Mouse (Mus musculus): Measurements from ENCODE around the gene Prkn.

Gene Prkn

GRCm38 (mm10) chr17:11845506-11845905, 1005.3 kb downstream of the Prkn start:
- no peak for DNase-seq (ENCODE audit: low spot score)

GRCm38 (mm10) chr17:11854571-11854970, 1014.4 kb downstream of the Prkn start:
- no peak for DNase-seq (ENCODE audit: low spot score)

GRCm38 (mm10) chr17:11858772-11859405, 1018.7 kb downstream of the Prkn start:
- DNase-seq (ENCODE audit: low spot score), result no peak

DNA sequence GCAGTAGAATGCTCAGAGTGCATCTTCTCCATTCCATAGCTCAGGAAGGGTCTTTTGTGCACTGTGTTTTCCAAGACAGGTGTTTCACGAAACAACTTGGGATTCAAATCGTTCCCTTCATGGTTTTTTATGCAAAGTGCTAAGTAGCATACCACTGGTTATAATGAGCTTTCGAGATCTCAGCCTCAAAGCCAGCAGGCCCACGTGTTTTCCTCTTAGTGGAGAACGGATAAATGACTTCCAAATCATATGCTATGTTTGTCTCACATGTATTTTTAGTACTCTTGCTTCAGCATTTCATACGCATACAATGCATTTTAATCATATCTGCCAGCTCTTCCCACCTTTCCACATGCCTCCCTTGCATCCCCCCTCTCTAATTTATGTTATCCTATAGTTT, 1021.0 kb downstream of the Prkn start:
- DNase-seq (ENCODE audit: low spot score), result no peak

- no peak for DNase-seq (ENCODE audit: low spot score)
Observed at GRCm38 (mm10) chr17:11862360-11862759, 1022.2 kb downstream of the Prkn start.

DNA sequence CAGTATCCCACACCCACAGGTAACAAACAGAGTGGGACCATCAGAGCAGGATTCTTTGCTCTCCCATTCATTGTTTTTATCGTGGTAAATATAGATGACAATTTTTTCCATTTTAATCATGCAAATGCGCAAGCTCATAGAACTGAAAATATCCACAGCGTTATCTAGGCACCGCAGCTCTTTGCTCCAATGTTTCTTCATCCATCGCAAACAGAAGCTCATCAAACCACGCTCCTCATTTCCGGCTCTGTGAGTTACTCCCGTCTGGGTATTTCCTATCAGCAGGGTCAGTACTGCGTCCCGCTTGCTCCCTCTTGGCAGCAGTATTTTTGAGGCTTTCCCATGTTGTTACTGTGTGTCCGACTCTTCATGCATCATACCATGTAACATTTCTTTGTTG, 1022.8 kb downstream of the Prkn start:
- no peak for DNase-seq (ENCODE audit: low spot score)

DNA sequence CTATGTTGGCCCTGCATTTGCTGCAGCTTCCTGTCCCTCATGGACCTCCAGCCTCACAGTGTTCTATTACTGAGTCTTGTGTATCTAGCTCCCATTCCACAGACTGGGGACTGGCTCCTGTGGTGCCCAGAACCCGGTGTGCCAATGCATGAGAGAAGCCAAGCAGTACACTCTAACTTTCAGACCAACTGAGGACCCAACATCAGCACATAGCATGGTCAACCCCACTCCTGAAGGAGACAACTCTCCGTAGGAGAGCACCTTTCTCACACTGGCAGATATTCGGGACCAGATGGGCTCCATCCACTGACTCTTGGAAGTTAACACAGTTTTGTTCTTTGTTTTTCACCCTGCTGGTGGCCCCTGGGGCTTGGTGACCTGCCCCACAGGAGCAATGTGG, 1026.0 kb downstream of the Prkn start:
- no peak for DNase-seq (ENCODE audit: low spot score)

- no peak for DNase-seq (ENCODE audit: low spot score)
Observed at GRCm38 (mm10) chr17:11867334-11868095, 1027.3 kb downstream of the Prkn start.

DNA sequence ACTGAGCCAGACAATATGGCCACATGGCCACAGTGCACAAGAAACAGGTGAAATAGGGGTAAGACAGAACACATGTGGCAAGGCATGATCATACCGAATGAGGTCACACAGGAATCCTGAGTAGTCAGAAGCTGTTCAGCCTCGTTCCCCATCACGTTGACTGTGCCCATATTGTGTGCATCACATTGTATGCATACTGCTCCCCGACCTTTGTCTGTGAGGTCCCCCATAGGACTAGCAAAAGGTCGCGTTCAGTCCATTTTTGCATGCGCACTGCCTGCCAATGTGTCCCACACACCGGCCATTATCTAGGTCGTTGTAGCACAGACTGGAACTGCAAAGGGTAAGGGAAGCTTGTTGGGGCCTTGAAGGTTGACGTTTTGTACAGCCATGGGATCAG, 1030.4 kb downstream of the Prkn start:
- DNase-seq (ENCODE audit: low spot score), result no peak

DNA sequence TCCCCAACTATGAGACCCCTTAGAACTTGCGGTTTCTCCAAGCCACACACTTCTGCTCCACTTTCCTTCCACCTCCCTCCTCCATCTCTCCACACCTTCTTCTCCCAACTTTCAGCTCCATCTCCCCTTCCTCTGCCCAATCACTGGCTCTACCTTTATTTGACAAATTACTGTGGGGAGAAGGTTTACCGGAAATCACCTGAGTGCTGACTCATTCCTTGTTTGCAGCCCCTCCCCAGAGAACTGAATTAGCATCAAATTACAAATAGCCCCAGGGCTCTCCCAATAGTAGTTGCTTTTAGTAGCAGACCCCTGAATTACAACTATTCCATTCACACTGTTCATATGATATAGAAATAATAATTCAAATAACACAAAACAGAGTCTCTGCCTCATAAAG, 1036.1 kb downstream of the Prkn start:
- no peak for DNase-seq (ENCODE audit: low spot score)

GRCm38 (mm10) chr17:11881110-11881820, 1041.1 kb downstream of the Prkn start:
- DNase-seq (ENCODE audit: low spot score), result no peak

DNA sequence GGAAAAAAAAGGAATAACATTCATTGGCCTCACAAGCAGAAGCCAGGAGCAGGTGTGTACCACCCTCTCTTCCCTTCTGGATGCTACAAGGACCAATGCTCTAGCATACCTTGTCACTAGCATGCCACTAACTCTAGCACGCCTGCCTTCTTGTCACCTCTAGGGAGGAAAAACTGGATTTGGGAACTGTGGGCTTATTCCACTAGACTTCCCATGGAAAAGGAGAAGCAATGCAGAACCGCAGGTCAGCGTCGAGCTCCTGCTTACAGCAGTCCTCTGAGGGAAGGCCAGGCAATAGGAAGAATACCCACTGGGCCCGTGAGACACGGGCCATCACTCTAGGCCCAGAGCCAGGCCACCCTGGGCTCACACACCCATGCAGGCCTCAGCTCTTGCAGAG, 1045.4 kb downstream of the Prkn start:
- no peak for DNase-seq (ENCODE audit: low spot score)

- DNase-seq (ENCODE audit: low spot score), result no peak
Observed at GRCm38 (mm10) chr17:11886963-11887362, 1046.8 kb downstream of the Prkn start.

GRCm38 (mm10) chr17:11887591-11888205, 1047.5 kb downstream of the Prkn start:
- DNase-seq (ENCODE audit: low spot score), result no peak

- DNase-seq (ENCODE audit: low spot score), result no peak
Observed at GRCm38 (mm10) chr17:11888806-11889205, 1048.6 kb downstream of the Prkn start.

GRCm38 (mm10) chr17:11900300-11900699, 1060.1 kb downstream of the Prkn start:
- no peak for DNase-seq (ENCODE audit: low spot score)

GRCm38 (mm10) chr17:11901731-11902130, 1061.5 kb downstream of the Prkn start:
- DNase-seq (ENCODE audit: low spot score), result no peak

DNA sequence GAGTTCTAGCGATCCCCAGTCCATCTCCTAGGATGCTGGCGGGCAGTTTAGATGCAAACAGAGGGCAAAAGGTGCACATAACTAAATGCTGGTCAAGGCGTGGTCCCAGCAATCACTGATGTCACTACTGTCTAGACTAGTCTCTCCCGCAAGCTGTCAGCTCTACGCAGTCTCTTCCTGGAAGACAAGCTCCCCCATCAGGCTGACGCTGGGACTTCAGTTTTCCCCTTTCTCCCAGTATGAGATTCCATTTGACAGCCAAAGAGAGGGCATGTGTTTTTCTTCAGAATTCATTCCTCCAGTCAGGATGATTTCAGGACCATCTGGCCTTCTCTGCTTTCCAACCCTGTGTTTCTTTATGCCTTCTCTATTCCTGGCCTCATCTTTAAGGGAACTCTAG, 1062.8 kb downstream of the Prkn start:
- DNase-seq (ENCODE audit: low spot score), result no peak

GRCm38 (mm10) chr17:11910668-11911398, 1070.6 kb downstream of the Prkn start:
- no peak for DNase-seq (ENCODE audit: low spot score)

DNA sequence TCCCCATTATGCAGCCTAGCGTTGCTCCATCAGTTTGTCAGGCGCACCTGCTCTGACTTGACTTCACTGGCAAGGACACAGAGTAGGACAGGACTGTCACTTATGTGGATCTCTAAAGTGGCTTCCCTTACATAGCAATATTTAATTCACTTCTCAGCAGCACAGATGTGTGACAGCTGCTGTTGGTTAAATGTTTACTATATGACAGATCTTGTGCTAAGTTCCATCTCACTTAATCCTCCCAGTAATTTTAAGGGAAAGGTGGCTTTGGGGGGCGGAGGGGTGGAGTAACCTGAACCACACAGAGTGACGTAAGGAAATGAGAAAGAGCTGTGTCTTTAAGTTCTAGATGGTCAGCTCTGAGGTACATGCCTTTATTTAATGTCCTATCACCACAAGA, 1072.0 kb downstream of the Prkn start:
- DNase-seq (ENCODE audit: low spot score), result no peak

DNA sequence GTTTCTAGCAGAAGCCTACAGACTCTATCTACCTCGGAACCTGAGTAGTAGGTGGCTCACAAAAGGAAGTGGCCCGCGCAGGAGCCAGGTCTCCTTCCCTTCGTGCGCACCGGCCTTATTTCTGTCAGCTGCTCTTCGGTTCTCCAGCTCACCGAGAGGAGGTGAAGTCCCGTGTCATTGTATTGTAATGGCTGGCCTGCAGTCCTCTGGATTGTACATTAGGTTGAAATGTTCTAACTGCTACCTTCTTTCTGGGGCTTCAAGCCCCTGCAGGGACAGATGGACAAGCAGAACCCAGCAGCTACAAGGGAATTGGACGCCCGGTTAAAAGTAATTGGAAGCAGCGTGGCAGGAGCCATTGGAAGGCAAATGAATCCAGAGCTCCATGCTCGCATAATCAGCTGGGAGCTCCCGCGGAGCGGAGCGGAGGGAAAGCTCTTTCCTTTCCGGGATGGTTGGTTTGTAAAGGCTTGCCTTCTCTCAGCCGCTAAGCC, 1072.7 kb downstream of the Prkn start:
- DNase-seq (ENCODE audit: low spot score), result no peak

DNA sequence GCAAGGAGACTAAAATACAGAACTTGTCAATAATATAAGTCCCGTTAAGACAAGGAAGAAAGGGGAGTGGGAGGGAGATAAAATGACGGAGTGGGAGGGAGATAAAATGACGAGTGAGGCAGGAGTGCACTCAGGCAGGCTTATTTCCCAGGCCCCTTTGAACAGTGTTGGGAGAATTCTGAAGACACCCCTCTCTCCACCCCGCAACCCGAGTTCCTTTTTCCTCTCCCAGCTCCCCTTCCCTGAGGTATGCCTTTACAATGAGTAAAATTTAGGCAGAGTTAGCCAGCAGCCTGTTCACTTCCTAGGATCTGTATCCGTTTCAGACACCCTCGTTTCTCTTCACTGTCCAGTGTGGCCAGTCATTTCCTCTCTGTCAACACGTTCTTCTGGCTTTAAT, 1073.4 kb downstream of the Prkn start:
- no peak for DNase-seq (ENCODE audit: low spot score)
